Mouse (Mus musculus): ENCODE results near the gene Cfd. TPM values are rescaled to one million over a fixed set of nuclear protein-coding genes. Genes with fewer than 3 reads are reported as not detected.

The Cfd gene
- total and polyA plus RNA-seq, 3 experiments, result 22.9 to 490 (median 98.7) TPM

GRCm38 (mm10) chr10:79920056-79920890 lies 29.6 kb downstream of the Cfd start:
- H3K36me3 ChIP-seq (ENCODE audit: control insufficient read depth, insufficient read depth, low read length), result no peaks in the 10 kb centered on the region
- intact Hi-C loops (cut with DNase I), result no loop called here
- H3K9ac ChIP-seq (ENCODE audit: low read depth, low read length), result no peak overlapping the region
- peaks cover 17% of the 10 kb centered on the region for H3K27me3 ChIP-seq (ENCODE audit: control insufficient read depth, insufficient read depth, low read length)
- H3K4me1 ChIP-seq (ENCODE audit: control insufficient read depth, insufficient read depth, low read length), result peaks cover 10% of the 10 kb centered on the region
- TF ChIP-seq EP300 (IDR thresholded peaks at IDR 0.05; ENCODE audit: insufficient read depth, low read depth, low read length), result no peak
- TF ChIP-seq CTCF (IDR thresholded peaks at IDR 0.05), result no peak
- TF ChIP-seq POLR2A (IDR thresholded peaks at IDR 0.05; ENCODE audit: insufficient read depth, low read depth, low read length), result no peak
- 30% methylated on average over 26 of the region's 26 CpGs for WGBS
- no peak overlapping the region for H3K27ac ChIP-seq
- no peak for DNase-seq
- 0 out of 2 replicates have a peak, but pooled peaks cover 4% of the 10 kb centered on the region for H3K79me2 ChIP-seq (replicated peaks; ENCODE audit: control insufficient read depth, insufficient read depth, low read length)
- no peak overlapping the region for H3K4me3 ChIP-seq

- Histone ChIP-seq H3K27me3 (ENCODE audit: control insufficient read depth, insufficient read depth, low read length) (peaks cover 17% of the 10 kb centered on the region), H3K79me2 (replicated peaks; ENCODE audit: control insufficient read depth, insufficient read depth, low read length) (0 out of 2 replicates have a peak, but pooled peaks cover 2% of the 10 kb centered on the region), H3K9ac (ENCODE audit: low read depth, low read length) (no peak within 1 kb of the TSS), H3K4me1 (ENCODE audit: control insufficient read depth, insufficient read depth, low read length) (peaks cover 3% of the 10 kb centered on the region), H3K4me3 (no peak within 1 kb of the TSS), H3K36me3 (ENCODE audit: control insufficient read depth, insufficient read depth, low read length) (no peaks in the 10 kb centered on the region), H3K27ac (no peak within 1 kb of the TSS)
- WGBS, result 9% methylated on average over 41 of the region's 41 CpGs
- intact Hi-C loops (cut with DNase I), result no loop called here
- DNase-seq, result no peak
- TF ChIP-seq POLR2A (IDR thresholded peaks at IDR 0.05; ENCODE audit: insufficient read depth, low read depth, low read length), result no peak
- no peak for TF ChIP-seq EP300 (IDR thresholded peaks at IDR 0.05; ENCODE audit: insufficient read depth, low read depth, low read length)
- no peak for TF ChIP-seq CTCF (IDR thresholded peaks at IDR 0.05)
These were observed 30.4 kb downstream of the Cfd start, which contains the start of gene R3hdm4 for GRCm38 (mm10) chr10:79920958-79921535. R3hdm4 (minus strand) TSS chr10:79921208.

GRCm38 (mm10) chr10:79921572-79921971 lies 30.9 kb downstream of the Cfd start:
- intact Hi-C loops (cut with DNase I), result no loop called here
- Histone ChIP-seq H3K79me2 (replicated peaks; ENCODE audit: control insufficient read depth, insufficient read depth, low read length) (no peaks in the 10 kb centered on the region), H3K27me3 (ENCODE audit: control insufficient read depth, insufficient read depth, low read length) (peaks cover 17% of the 10 kb centered on the region), H3K4me1 (ENCODE audit: control insufficient read depth, insufficient read depth, low read length) (peaks cover 3% of the 10 kb centered on the region), H3K9ac (ENCODE audit: low read depth, low read length) (no peak overlapping the region), H3K4me3 (no peak overlapping the region), H3K36me3 (ENCODE audit: control insufficient read depth, insufficient read depth, low read length) (no peaks in the 10 kb centered on the region), H3K27ac (no peak overlapping the region)
- no peak for TF ChIP-seq CTCF (IDR thresholded peaks at IDR 0.05)
- TF ChIP-seq EP300 (IDR thresholded peaks at IDR 0.05; ENCODE audit: insufficient read depth, low read depth, low read length), result no peak
- TF ChIP-seq POLR2A (IDR thresholded peaks at IDR 0.05; ENCODE audit: insufficient read depth, low read depth, low read length), result no peak
- WGBS, result 9% methylated on average over 34 of the region's 34 CpGs
- no peak for DNase-seq

GRCm38 (mm10) chr10:79924998-79925784 lies 34.5 kb downstream of the Cfd start:
- H3K4me3 ChIP-seq, result no peak overlapping the region
- TF ChIP-seq EP300 (IDR thresholded peaks at IDR 0.05; ENCODE audit: insufficient read depth, low read depth, low read length) (peak; percentile 95), POLR2A (IDR thresholded peaks at IDR 0.05; ENCODE audit: insufficient read depth, low read depth, low read length) (0 out of 2 replicates have a peak, but pooled peaks have one; percentile 18), CTCF (IDR thresholded peaks at IDR 0.05) (no peak)
- no peak overlapping the region for H3K27ac ChIP-seq

GRCm38 (mm10) chr10:79925785-79926490 lies 35.3 kb downstream of the Cfd start:
- DNase-seq, result no peak
- no peaks in the 10 kb centered on the region for H3K79me2 ChIP-seq (replicated peaks; ENCODE audit: control insufficient read depth, insufficient read depth, low read length)
- H3K36me3 ChIP-seq (ENCODE audit: control insufficient read depth, insufficient read depth, low read length), result no peaks in the 10 kb centered on the region
- 0 out of 2 replicates have a peak, but pooled peaks cover 1% of the 10 kb centered on the region for H3K4me1 ChIP-seq (ENCODE audit: control insufficient read depth, insufficient read depth, low read length)
- intact Hi-C loops (cut with DNase I), result loop anchor here (1.0 to 5.0 kb wide), 7 partner anchors 32 to 216 kb away; partner anchors contain the start of genes Abca7, Cbarp and Tmem259
- peak overlapping the region; percentile 66 for H3K4me3 ChIP-seq
- H3K27ac ChIP-seq, result peak overlapping the region; percentile 86
- peaks cover 5% of the 10 kb centered on the region for H3K27me3 ChIP-seq (ENCODE audit: control insufficient read depth, insufficient read depth, low read length)
- 11% methylated on average over 15 of the region's 15 CpGs for WGBS
- TF ChIP-seq POLR2A (IDR thresholded peaks at IDR 0.05; ENCODE audit: insufficient read depth, low read depth, low read length) (no peak), EP300 (IDR thresholded peaks at IDR 0.05; ENCODE audit: insufficient read depth, low read depth, low read length) (no peak)
- peak overlapping the region; percentile 81 for H3K9ac ChIP-seq (ENCODE audit: low read depth, low read length)

More at GRCm38 (mm10) chr10:79924998-79925784, 34.5 kb downstream of the Cfd start:
- H3K27me3 ChIP-seq (ENCODE audit: control insufficient read depth, insufficient read depth, low read length), result peaks cover 10% of the 10 kb centered on the region
- H3K79me2 ChIP-seq (replicated peaks; ENCODE audit: control insufficient read depth, insufficient read depth, low read length), result no peaks in the 10 kb centered on the region
- no peaks in the 10 kb centered on the region for H3K36me3 ChIP-seq (ENCODE audit: control insufficient read depth, insufficient read depth, low read length)
- H3K4me1 ChIP-seq (ENCODE audit: control insufficient read depth, insufficient read depth, low read length), result 0 out of 2 replicates have a peak, but pooled peaks cover 1% of the 10 kb centered on the region
- WGBS, result 13% methylated on average over 29 of the region's 29 CpGs
- H3K9ac ChIP-seq (ENCODE audit: low read depth, low read length), result no peak overlapping the region
- intact Hi-C loops (cut with DNase I), result loop anchor here (1.0 to 5.0 kb wide), 5 partner anchors 33 to 217 kb away; partner anchors contain the start of gene Cbarp
- peak; percentile 91 to 96 for DNase-seq

Measured in heart, adult 2 months (tissue).